In genomic region chr3:157952716-157953115, GRCm38 (mm10) we compare ENCODE assay signal across 25 mouse cellular contexts. TPM values are rescaled to one million over a fixed set of nuclear protein-coding genes. Genes with fewer than 3 reads are reported as not detected.
"Had no signal": no experiment of that assay in that cellular context is flagged by ENCODE, and none has a peak within 500 bp of the region (broad histone marks: within the 10 kb centered on the region; RNA-seq: fewer than 3 reads in every experiment).

No protein-coding gene starts in this region.

- H3K9me3 ChIP-seq: heart, embryonic 10.5 days; heart, embryonic 12.5 days; hindbrain, embryonic 10.5 days; hindbrain, embryonic 12.5 days; intestine, embryonic 15.5 days; kidney, embryonic 15.5 days; limb, embryonic 10.5 days; limb, embryonic 12.5 days had no signal

- ATAC-seq: forebrain, embryonic 16.5 days; hindbrain, embryonic 16.5 days; inflammation-experienced regulatory T-cells, adult 6 months; intestine, embryonic 15.5 days; intestine, postnatal 0 days had no signal

- H3K9ac ChIP-seq: heart, embryonic 12.5 days; hindbrain, embryonic 12.5 days; hindbrain, embryonic 14.5 days; intestine, embryonic 15.5 days; kidney, embryonic 15.5 days; limb, embryonic 12.5 days; liver, embryonic 14.5 days had no signal

- DNase-seq: gastrocnemius, adult 2 months; gastrocnemius, postnatal 10 days; gastrocnemius, postnatal 25 days; heart, adult 18-20 months; heart, postnatal 10 days; heart, postnatal 4 days; kidney, adult 18-20 months; kidney, postnatal 10 days; liver had no signal

- H3K4me2 ChIP-seq: heart, embryonic 12.5 days; hindbrain, embryonic 12.5 days; hindbrain, embryonic 14.5 days; intestine, embryonic 15.5 days; kidney, embryonic 15.5 days; limb, embryonic 12.5 days had no signal

- H3K27ac ChIP-seq: gastrocnemius, adult 2 months; heart, embryonic 10.5 days; hindbrain, embryonic 10.5 days; hindbrain, embryonic 12.5 days; hindbrain, embryonic 14.5 days; intestine, embryonic 15.5 days; kidney, embryonic 15.5 days; layer of hippocampus, adult 2 months; left cerebral cortex, adult 2 months; limb, embryonic 10.5 days; limb, embryonic 12.5 days; liver, embryonic 14.5 days had no signal

- H3K4me3 ChIP-seq: gastrocnemius, adult 2 months; heart, embryonic 10.5 days; heart, embryonic 12.5 days; hindbrain, embryonic 10.5 days; hindbrain, embryonic 12.5 days; intestine, embryonic 15.5 days; kidney, embryonic 15.5 days; layer of hippocampus, adult 2 months; left cerebral cortex, adult 2 months; limb, embryonic 10.5 days; limb, embryonic 12.5 days had no signal

- H3K36me3 ChIP-seq: hindbrain, embryonic 12.5 days; intestine, embryonic 15.5 days had no signal

- H3K27me3 ChIP-seq: heart, embryonic 12.5 days; hindbrain, embryonic 12.5 days; intestine, embryonic 15.5 days; kidney, embryonic 15.5 days; limb, embryonic 12.5 days had no signal

RNA-seq across cellular contexts. Expression of gene Cth, which starts 27.8 kb away (rescaled TPM):
- polyA plus RNA-seq: inflammation-experienced regulatory T-cells, adult 6 months had no signal
